Mouse (Mus musculus): ENCODE measurements around the gene Cyp2d10.

- TF ChIP-seq POLR2A (IDR thresholded peaks at IDR 0.05; ENCODE audit: low read depth, low read length) (no peak), CTCF (IDR thresholded peaks at IDR 0.05; ENCODE audit: extremely low read depth, insufficient read depth, insufficient read length, insufficient replicate concordance) (no peak)
Measured at GRCm38 (mm10) chr15:82445196-82445595, 38.2 kb upstream of the Cyp2d10 start.

Data from spleen, adult 2 months (tissue).